Mouse (Mus musculus): ENCODE data around the gene Hsd17b3. TPM values are rescaled to one million over a fixed set of nuclear protein-coding genes. Genes with fewer than 3 reads are reported as not detected.
A peak's percentile ranks its signal among the peaks of the same experiment; 100 is the strongest.

The Hsd17b3 gene
- polyA plus RNA-seq, 1 experiment from 2014 or later, result not detected

DNA sequence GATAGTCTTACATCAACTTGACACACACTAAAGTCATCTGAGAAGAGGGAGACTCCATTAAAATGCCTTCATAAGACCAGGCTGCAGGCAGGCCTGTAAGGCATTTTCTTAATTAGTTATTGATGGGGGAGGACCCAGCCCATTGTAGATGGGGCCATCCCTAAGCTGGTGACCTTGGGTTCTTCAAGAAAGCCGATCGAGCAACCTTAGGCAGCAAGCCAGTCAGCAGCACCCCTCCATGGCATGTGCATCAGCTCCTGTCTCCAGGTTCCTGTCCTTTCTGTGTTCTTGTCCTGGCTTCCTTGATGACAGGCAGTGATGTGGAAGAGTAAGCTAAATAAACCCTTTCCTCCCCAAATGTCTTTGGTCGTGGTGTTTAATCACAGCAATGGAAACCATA lies 3.1 kb upstream of the Hsd17b3 start:
- Histone ChIP-seq H3K9me3 (ENCODE audit: control insufficient read depth, low read depth, low read length) (no peaks in the 10 kb centered on the region), H3K4me2 (replicated peaks; ENCODE audit: low read depth, low read length) (no peak overlapping the region), H3K27ac (ENCODE audit: low read length) (no peak overlapping the region), H3K36me3 (ENCODE audit: control insufficient read depth, insufficient read depth, low read length) (no peaks in the 10 kb centered on the region), H3K4me1 (ENCODE audit: control insufficient read depth, insufficient read depth, low read length) (0 out of 2 replicates have a peak, but pooled peaks cover 3% of the 10 kb centered on the region), H3K27me3 (ENCODE audit: control insufficient read depth, insufficient read depth, low read length) (no peaks in the 10 kb centered on the region), H3K9ac (replicated peaks; ENCODE audit: low read depth, low read length) (no peak overlapping the region), H3K4me3 (ENCODE audit: low read depth, low read length) (no peak overlapping the region)
- WGBS, result 68% methylated on average over 3 of the region's 3 CpGs
- ATAC-seq (ENCODE audit: insufficient number of reproducible peaks, insufficient read depth, low FRiP score, low read depth), result no peak

DNA sequence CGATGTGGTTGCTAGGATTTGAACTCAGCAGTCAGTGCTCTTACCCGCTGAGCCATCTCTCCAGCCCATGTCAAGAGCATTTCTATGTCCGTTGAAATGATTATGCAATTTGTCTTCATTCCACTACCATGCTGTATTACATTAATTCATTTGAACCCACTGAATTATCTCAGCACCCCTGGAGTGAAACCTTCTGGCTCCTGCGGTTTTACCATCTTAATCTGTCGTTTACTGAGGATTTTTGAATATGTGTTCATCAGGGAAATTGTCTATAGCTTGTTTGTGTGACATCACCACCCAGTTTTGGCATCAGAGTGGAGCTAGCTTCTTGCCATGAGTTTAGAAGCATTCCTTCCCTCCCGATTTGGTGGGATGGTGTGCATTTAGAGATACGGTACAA lies 2.0 kb upstream of the Hsd17b3 start:
- no peak for ATAC-seq (ENCODE audit: insufficient number of reproducible peaks, insufficient read depth, low FRiP score, low read depth)
- no peak overlapping the region for H3K4me3 ChIP-seq (ENCODE audit: low read depth, low read length)
- WGBS, result 74% methylated on average over 7 of the region's 7 CpGs

DNA sequence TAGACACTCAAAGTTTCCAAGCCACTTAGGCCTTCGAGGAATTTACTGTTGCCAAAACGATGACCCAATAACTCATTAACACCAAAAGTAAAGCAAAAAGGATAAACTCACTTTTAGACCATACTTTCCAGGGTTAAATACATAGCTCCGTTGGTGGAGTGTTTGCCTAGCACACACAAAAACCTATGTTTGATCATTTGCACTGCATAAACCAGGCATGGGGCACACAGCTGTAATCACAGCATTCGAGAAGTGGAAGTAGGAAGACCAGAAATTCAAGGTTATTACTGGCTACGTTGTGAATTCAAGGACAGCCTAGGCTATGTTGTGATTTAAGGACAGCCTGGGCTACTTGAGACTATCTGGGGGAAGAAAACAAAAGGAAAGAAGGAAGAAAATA lies 1.2 kb upstream of the Hsd17b3 start:
- Histone ChIP-seq H3K27me3 (ENCODE audit: control insufficient read depth, insufficient read depth, low read length) (no peaks in the 10 kb centered on the region), H3K4me3 (ENCODE audit: low read depth, low read length) (no peak overlapping the region), H3K4me1 (ENCODE audit: control insufficient read depth, insufficient read depth, low read length) (0 out of 2 replicates have a peak, but pooled peaks cover 3% of the 10 kb centered on the region), H3K9ac (replicated peaks; ENCODE audit: low read depth, low read length) (no peak overlapping the region), H3K27ac (ENCODE audit: low read length) (no peak overlapping the region), H3K4me2 (replicated peaks; ENCODE audit: low read depth, low read length) (no peak overlapping the region), H3K36me3 (ENCODE audit: control insufficient read depth, insufficient read depth, low read length) (no peaks in the 10 kb centered on the region), H3K9me3 (ENCODE audit: control insufficient read depth, low read depth, low read length) (no peaks in the 10 kb centered on the region)
- 68% methylated on average over 5 of the region's 5 CpGs for WGBS
- ATAC-seq (ENCODE audit: insufficient number of reproducible peaks, insufficient read depth, low FRiP score, low read depth), result 0 out of 2 replicates have a peak, but pooled peaks have one; percentile 14

More for the DNA sequence above, 2.0 kb upstream of the Hsd17b3 start:
- Histone ChIP-seq H3K36me3 (ENCODE audit: control insufficient read depth, insufficient read depth, low read length) (no peaks in the 10 kb centered on the region), H3K9ac (replicated peaks; ENCODE audit: low read depth, low read length) (no peak overlapping the region), H3K4me2 (replicated peaks; ENCODE audit: low read depth, low read length) (no peak overlapping the region), H3K27me3 (ENCODE audit: control insufficient read depth, insufficient read depth, low read length) (no peaks in the 10 kb centered on the region), H3K4me1 (ENCODE audit: control insufficient read depth, insufficient read depth, low read length) (0 out of 2 replicates have a peak, but pooled peaks cover 3% of the 10 kb centered on the region), H3K27ac (ENCODE audit: low read length) (no peak overlapping the region), H3K9me3 (ENCODE audit: control insufficient read depth, low read depth, low read length) (no peaks in the 10 kb centered on the region)

DNA sequence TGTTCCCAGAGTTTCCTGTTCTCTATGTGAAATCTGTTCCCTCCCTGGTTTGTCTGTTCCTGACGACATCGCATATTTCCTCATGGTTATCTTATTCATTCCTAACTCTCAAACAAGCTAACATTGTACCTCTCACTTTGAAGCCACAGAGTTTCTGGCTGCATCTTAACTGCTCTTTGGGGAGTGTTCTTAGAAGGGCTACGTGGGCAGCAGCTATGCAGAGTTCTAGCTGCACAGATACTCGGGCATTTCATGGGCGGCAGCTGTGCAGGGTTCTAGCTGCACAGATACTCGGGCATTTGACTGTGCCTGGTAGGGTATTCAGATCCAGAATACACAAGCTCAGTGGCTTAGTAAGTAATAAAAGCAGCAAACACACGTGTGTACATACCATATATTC lies 973 bp downstream of the Hsd17b3 start:
- Histone ChIP-seq H3K27me3 (ENCODE audit: control insufficient read depth, insufficient read depth, low read length) (no peaks in the 10 kb centered on the region), H3K9ac (replicated peaks; ENCODE audit: low read depth, low read length) (no peak overlapping the region), H3K4me1 (ENCODE audit: control insufficient read depth, insufficient read depth, low read length) (0 out of 2 replicates have a peak, but pooled peaks cover under 1% of the 10 kb centered on the region), H3K4me2 (replicated peaks; ENCODE audit: low read depth, low read length) (no peak overlapping the region), H3K4me3 (ENCODE audit: low read depth, low read length) (no peak overlapping the region), H3K36me3 (ENCODE audit: control insufficient read depth, insufficient read depth, low read length) (no peaks in the 10 kb centered on the region), H3K9me3 (ENCODE audit: control insufficient read depth, low read depth, low read length) (no peaks in the 10 kb centered on the region), H3K27ac (ENCODE audit: low read length) (no peak overlapping the region)
- 76% methylated on average over 7 of the region's 7 CpGs for WGBS
- no peak for ATAC-seq (ENCODE audit: insufficient number of reproducible peaks, insufficient read depth, low FRiP score, low read depth)

DNA sequence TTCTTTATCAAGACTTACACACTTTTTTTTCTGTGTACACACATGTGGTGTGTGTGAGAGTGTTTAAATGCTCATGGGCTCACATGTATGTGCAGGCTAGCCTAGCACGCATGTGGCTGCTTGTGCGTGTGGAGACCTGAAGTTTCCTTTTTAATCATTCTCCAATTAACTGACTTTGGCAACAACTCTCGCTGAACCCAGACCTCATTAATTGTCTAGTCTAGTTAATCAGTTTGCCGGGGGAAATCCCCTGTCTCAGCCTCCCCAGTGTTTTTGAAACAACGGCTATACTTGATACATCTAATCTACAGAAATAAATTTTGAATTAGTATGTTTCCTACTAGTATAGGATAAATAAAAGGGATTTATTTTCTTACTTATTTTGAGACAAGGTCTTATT lies 3.0 kb downstream of the Hsd17b3 start:
- no peak for ATAC-seq (ENCODE audit: insufficient number of reproducible peaks, insufficient read depth, low FRiP score, low read depth)
- Histone ChIP-seq H3K4me1 (ENCODE audit: control insufficient read depth, insufficient read depth, low read length) (no peaks in the 10 kb centered on the region), H3K4me3 (ENCODE audit: low read depth, low read length) (no peak overlapping the region), H3K9ac (replicated peaks; ENCODE audit: low read depth, low read length) (no peak overlapping the region), H3K9me3 (ENCODE audit: control insufficient read depth, low read depth, low read length) (no peaks in the 10 kb centered on the region), H3K4me2 (replicated peaks; ENCODE audit: low read depth, low read length) (no peak overlapping the region), H3K36me3 (ENCODE audit: control insufficient read depth, insufficient read depth, low read length) (no peaks in the 10 kb centered on the region), H3K27ac (ENCODE audit: low read length) (no peak overlapping the region), H3K27me3 (ENCODE audit: control insufficient read depth, insufficient read depth, low read length) (no peaks in the 10 kb centered on the region)
- WGBS, result 86% methylated on average over 5 of the region's 5 CpGs

DNA sequence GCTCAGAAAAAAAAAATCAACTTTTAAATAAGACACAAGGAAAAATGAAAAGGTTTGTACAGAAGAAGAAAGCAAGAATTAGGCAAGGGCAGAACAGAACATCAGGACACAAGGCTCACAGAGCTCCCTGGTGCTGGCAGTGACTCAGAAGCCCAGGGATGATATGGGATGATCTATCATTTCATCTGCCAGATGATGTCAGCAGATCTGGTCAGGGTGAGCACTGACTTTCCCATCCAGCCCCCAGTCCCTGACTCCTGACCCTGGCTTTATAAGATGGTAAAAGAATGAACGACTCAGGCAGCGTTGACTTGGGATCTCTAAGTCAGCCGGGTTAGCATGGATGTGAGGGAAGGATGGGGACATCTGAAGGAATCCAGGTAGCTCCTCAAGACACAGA lies 5.7 kb downstream of the Hsd17b3 start:
- no peaks in the 10 kb centered on the region for H3K36me3 ChIP-seq (ENCODE audit: control insufficient read depth, insufficient read depth, low read length)
- H3K4me3 ChIP-seq (ENCODE audit: low read depth, low read length), result no peak overlapping the region
- ATAC-seq (ENCODE audit: insufficient number of reproducible peaks, insufficient read depth, low FRiP score, low read depth), result no peak
- no peak overlapping the region for H3K4me2 ChIP-seq (replicated peaks; ENCODE audit: low read depth, low read length)
- no peak overlapping the region for H3K27ac ChIP-seq (ENCODE audit: low read length)
- H3K9ac ChIP-seq (replicated peaks; ENCODE audit: low read depth, low read length), result no peak overlapping the region
- H3K9me3 ChIP-seq (ENCODE audit: control insufficient read depth, low read depth, low read length), result no peaks in the 10 kb centered on the region
- 73% methylated on average over 3 of the region's 3 CpGs for WGBS
- H3K4me1 ChIP-seq (ENCODE audit: control insufficient read depth, insufficient read depth, low read length), result no peaks in the 10 kb centered on the region
- H3K27me3 ChIP-seq (ENCODE audit: control insufficient read depth, insufficient read depth, low read length), result no peaks in the 10 kb centered on the region

DNA sequence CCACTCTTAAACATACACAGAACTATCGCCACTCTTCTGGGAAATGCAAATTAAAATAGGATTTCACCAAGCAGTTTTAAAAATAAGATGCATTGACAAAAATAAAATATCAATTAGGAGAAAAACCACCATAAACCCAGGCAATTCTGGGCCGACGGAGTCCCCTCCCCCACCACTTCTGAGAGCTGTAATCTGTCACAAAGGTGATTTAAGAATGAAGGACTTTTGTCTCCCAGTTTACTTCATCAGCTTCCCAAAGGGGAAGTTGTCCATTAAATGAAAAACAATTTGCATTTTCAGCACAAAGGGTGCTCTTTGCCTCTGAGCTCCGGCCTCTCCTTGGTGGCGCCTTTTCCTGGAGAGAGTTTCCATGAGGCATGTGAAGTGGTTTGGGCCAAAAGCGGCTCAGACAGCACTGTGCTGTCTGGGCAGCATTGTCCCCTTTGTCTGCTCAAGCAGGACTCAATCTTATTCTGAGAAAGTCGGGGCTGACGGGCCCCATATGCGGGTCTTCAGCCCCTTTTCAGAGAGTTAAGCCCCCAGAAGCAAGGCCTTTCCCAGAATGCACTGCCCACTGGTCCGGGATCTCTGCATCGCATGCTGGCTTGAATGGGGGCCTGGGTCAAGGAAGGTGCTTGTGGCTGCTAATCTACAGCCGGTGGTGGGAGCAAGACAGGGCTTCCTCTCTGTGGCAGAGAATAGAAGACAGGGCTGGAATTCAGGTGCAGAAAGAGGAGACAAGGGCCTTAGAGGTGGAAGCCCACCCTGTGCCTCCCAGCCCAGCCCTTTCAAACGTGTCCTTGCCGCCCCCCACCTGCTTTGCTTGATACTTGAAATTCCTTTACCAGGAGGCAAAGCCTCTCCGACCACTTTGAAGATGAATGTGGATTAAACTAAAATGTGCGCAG lies 7.8 kb downstream of the Hsd17b3 start:
- H3K9me3 ChIP-seq (ENCODE audit: control insufficient read depth, low read depth, low read length), result no peaks in the 10 kb centered on the region
- no peak overlapping the region for H3K9ac ChIP-seq (replicated peaks; ENCODE audit: low read depth, low read length)
- no peak for ATAC-seq (ENCODE audit: insufficient number of reproducible peaks, insufficient read depth, low FRiP score, low read depth)
- no peak overlapping the region for H3K4me3 ChIP-seq (ENCODE audit: low read depth, low read length)
- no peaks in the 10 kb centered on the region for H3K4me1 ChIP-seq (ENCODE audit: control insufficient read depth, insufficient read depth, low read length)
- H3K27me3 ChIP-seq (ENCODE audit: control insufficient read depth, insufficient read depth, low read length), result no peaks in the 10 kb centered on the region
- H3K27ac ChIP-seq (ENCODE audit: low read length), result no peak overlapping the region
- WGBS, result 41% methylated on average over 16 of the region's 16 CpGs
- H3K4me2 ChIP-seq (replicated peaks; ENCODE audit: low read depth, low read length), result no peak overlapping the region
- H3K36me3 ChIP-seq (ENCODE audit: control insufficient read depth, insufficient read depth, low read length), result no peaks in the 10 kb centered on the region

DNA sequence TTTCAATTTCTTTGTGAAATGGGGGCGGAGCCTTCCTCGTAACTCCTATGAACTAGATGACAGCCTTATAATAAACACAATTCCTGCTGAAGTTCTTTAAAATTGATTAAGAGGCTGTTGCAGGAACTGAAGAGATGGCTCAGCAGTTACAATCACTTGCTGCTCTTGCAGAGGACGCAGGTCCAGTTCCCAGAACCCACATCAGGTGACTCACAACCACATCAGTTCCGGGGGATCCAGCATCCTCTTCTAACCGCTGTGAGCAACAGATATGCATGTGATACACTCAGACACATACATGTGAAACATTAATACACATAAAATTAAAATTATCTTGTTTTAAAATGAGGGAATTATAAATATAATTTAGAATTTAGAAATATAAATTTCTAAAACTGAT lies 11.4 kb downstream of the Hsd17b3 start:
- H3K4me2 ChIP-seq (replicated peaks; ENCODE audit: low read depth, low read length), result no peak overlapping the region
- H3K27me3 ChIP-seq (ENCODE audit: control insufficient read depth, insufficient read depth, low read length), result no peaks in the 10 kb centered on the region
- WGBS, result 80% methylated on average over 5 of the region's 5 CpGs
- no peaks in the 10 kb centered on the region for H3K4me1 ChIP-seq (ENCODE audit: control insufficient read depth, insufficient read depth, low read length)
- H3K9me3 ChIP-seq (ENCODE audit: control insufficient read depth, low read depth, low read length), result no peaks in the 10 kb centered on the region
- H3K36me3 ChIP-seq (ENCODE audit: control insufficient read depth, insufficient read depth, low read length), result no peaks in the 10 kb centered on the region
- no peak overlapping the region for H3K27ac ChIP-seq (ENCODE audit: low read length)
- H3K4me3 ChIP-seq (ENCODE audit: low read depth, low read length), result no peak overlapping the region
- no peak for ATAC-seq (ENCODE audit: insufficient number of reproducible peaks, insufficient read depth, low FRiP score, low read depth)
- no peak overlapping the region for H3K9ac ChIP-seq (replicated peaks; ENCODE audit: low read depth, low read length)

All from stomach, embryonic 14.5 days (tissue).